Mouse (Mus musculus) embryo, embryonic 11.5 days (tissue): ENCODE results near the gene Fscb.

Experiments used
- DNase-seq: peaks from one replicate; pipeline ENCODE4 v3.0.0-alpha.2; 2012; ENCODE audit warnings: low read depth, low spot score

The Fscb gene

GRCm38 (mm10) chr12:64474590-64474989, at the start of gene Fscb:
TSS of gene Fscb (minus strand) at chr12:64474690.
- no peak for DNase-seq

GRCm38 (mm10) chr12:64516775-64517174, 42.3 kb upstream of the Fscb start:
- no peak for DNase-seq

DNA sequence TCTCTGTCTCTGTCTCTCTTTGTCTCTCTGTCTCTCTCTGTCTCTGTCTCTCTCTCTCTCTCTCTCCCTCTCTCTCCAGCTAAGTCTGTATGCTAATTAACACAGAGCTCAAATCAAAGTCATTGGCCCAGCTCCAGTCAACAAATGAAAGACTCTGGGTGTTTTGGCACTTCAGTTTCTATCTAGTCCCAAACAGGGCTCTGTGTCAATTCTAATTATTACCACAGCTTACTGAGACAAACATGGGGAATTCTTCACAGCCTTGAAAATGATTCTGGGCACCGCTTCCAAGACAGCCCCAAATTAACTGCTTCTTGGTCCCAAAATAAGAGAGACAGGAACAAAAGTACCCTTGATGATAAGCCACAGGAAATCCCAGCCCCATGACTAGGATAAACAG, 38.9 kb upstream of the Fscb start:
- DNase-seq, result no peak

DNA sequence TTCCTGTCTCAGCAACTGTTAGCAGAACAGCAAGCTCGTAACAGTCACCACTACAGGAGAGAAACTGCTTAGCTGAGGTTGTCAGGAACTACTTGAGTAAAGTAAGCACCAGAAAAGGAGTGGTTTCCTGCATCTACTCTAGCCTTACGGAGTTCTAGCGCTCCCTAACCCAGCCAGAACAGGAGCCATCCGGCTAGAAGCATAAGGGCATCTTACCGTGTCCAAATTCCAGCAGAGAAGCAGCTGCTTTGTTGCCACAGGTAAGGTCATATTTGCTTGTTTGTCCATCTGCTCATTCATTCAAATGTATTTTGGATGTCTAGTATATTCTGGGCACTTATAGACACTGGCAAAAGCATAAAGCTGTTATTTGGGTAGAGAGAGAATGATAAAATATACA, 23.2 kb upstream of the Fscb start:
- DNase-seq, result no peak

GRCm38 (mm10) chr12:64473615-64474014, 875 bp downstream of the Fscb start:
- DNase-seq, result no peak

- no peak for DNase-seq
Measured at GRCm38 (mm10) chr12:64473136-64473535, 1.4 kb downstream of the Fscb start.

GRCm38 (mm10) chr12:64455228-64455627, 19.3 kb downstream of the Fscb start:
- no peak for DNase-seq

DNA sequence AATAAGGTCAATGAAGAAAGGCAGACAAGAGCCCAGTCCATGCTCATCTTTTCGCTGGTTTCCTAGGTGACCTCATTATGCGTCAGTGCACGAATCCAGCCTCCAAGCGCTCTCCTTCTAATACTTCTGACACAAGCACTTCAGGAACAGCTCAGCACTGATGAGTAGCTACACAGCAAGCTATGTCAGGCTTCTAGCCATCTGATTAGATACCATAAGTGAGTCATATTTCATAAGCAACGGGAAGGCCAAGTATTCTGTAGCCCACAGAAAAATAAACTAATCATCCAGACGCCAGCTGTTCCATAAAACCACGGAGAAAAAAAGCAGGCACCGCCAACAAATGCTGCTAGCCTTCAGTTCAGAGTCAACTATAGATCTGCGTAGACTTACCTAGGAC, 24.6 kb downstream of the Fscb start:
- no peak for DNase-seq

DNA sequence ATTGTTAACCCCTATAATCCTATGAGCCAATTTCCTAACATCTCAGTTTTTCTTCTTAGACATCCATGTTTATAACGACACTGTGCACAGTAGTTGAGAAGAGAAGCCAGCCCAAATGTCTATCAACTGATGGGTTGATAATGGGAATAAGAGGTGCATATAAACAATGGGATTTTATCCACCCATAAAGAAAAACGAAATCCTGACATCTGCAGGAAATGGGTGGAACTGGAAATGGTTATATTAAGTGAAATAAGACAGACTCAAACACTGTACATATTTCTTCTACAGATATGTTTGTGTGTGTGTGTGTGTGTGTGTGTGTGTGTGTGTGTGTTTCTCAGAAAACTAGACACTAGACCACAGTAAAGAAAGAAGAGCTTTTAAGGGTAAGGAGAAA, 37.8 kb downstream of the Fscb start:
- no peak for DNase-seq
